Mouse (Mus musculus) ES-E14 (cell line): ENCODE results near the gene Smarcd3.

ENCODE experiments used
- CHD2 ChIP-seq: IDR thresholded peaks from 2 replicates; pipeline ENCODE4 v1.6.1; 2014; ENCODE audit warnings: mild to moderate bottlenecking, low read depth, low read length, inconsistent platforms
- MAFK ChIP-seq: IDR thresholded peaks from 2 replicates; pipeline ENCODE4 v1.6.1; 2014; ENCODE audit warnings: mild to moderate bottlenecking, low read depth, low read length, inconsistent platforms; ENCODE audit not compliant: insufficient read depth
- ZC3H11A ChIP-seq: IDR thresholded peaks from 2 replicates; pipeline ENCODE4 v1.6.1; 2012; ENCODE audit warnings: low read depth, mild to moderate bottlenecking, inconsistent platforms, low read length, borderline replicate concordance
- ZNF384 ChIP-seq: IDR thresholded peaks from 2 replicates; pipeline ENCODE4 v1.6.1; 2012; ENCODE audit warnings: low read depth, low read length, inconsistent platforms

GRCm38 (mm10) chr5:24604080-24604655, 20.0 kb downstream of the Smarcd3 start:
- TF ChIP-seq MAFK (no peak), CHD2 (no peak), ZC3H11A (no peak), ZNF384 (no peak)
